Mouse (Mus musculus): Measurements from ENCODE around the gene 4930469K13Rik. TPM values are rescaled to one million over a fixed set of nuclear protein-coding genes. Genes with fewer than 3 reads are reported as not detected.
A peak's percentile ranks its signal among the peaks of the same experiment; 100 is the strongest.

4930469K13Rik gene
- polyA plus RNA-seq, 1 experiment from 2014 or later: not detected

- Histone ChIP-seq H3K9me3 (ENCODE audit: low read length) (no peaks in the 10 kb centered on the region), H3K4me3 (ENCODE audit: low read depth, low read length) (no peak overlapping the region), H3K4me2 (replicated peaks; ENCODE audit: low read depth, low read length) (no peak overlapping the region), H3K36me3 (ENCODE audit: insufficient read depth, low read length) (no peaks in the 10 kb centered on the region), H3K9ac (replicated peaks; ENCODE audit: low read depth) (no peak overlapping the region), H3K4me1 (ENCODE audit: insufficient read depth, low read depth, low read length) (no peaks in the 10 kb centered on the region), H3K27ac (ENCODE audit: low read length) (no peak overlapping the region), H3K27me3 (replicated peaks; ENCODE audit: insufficient read depth, low read length) (no peaks in the 10 kb centered on the region)
- TF ChIP-seq CTCF (IDR thresholded peaks at IDR 0.05): no peak
- no peak for TF ChIP-seq EP300 (IDR thresholded peaks at IDR 0.05)
- WGBS: 55% methylated on average over 1 of the region's 1 CpGs
- DNase-seq (ENCODE audit: low spot score) (no peak), ATAC-seq (no peak)
Measured at GRCm38 (mm10) chr11:34050063-34050462, 48.3 kb downstream of the 4930469K13Rik start.

- no peaks in the 10 kb centered on the region for H3K9me3 ChIP-seq (ENCODE audit: low read length)
- H3K9ac ChIP-seq (replicated peaks; ENCODE audit: low read depth): no peak overlapping the region
- 88% methylated on average over 1 of the region's 1 CpGs for WGBS
- H3K36me3 ChIP-seq (ENCODE audit: insufficient read depth, low read length): no peaks in the 10 kb centered on the region
- no peak for ATAC-seq
- H3K27ac ChIP-seq (ENCODE audit: low read length): no peak overlapping the region
- no peaks in the 10 kb centered on the region for H3K4me1 ChIP-seq (ENCODE audit: insufficient read depth, low read depth, low read length)
- H3K27me3 ChIP-seq (replicated peaks; ENCODE audit: insufficient read depth, low read length): no peaks in the 10 kb centered on the region
- no peak overlapping the region for H3K4me3 ChIP-seq (ENCODE audit: low read depth, low read length)
- no peak overlapping the region for H3K4me2 ChIP-seq (replicated peaks; ENCODE audit: low read depth, low read length)
- TF ChIP-seq CTCF (IDR thresholded peaks at IDR 0.05) (no peak), EP300 (IDR thresholded peaks at IDR 0.05) (no peak)
- no peak for DNase-seq (ENCODE audit: low spot score)
Measured at GRCm38 (mm10) chr11:34049125-34049379, 49.3 kb downstream of the 4930469K13Rik start.

GRCm38 (mm10) chr11:34048375-34049124, 49.8 kb downstream of the 4930469K13Rik start:
- Histone ChIP-seq H3K36me3 (ENCODE audit: insufficient read depth, low read length) (no peaks in the 10 kb centered on the region), H3K27ac (ENCODE audit: low read length) (no peak overlapping the region), H3K4me2 (replicated peaks; ENCODE audit: low read depth, low read length) (no peak overlapping the region), H3K4me3 (ENCODE audit: low read depth, low read length) (no peak overlapping the region), H3K4me1 (ENCODE audit: insufficient read depth, low read depth, low read length) (no peaks in the 10 kb centered on the region), H3K27me3 (replicated peaks; ENCODE audit: insufficient read depth, low read length) (no peaks in the 10 kb centered on the region), H3K9me3 (ENCODE audit: low read length) (no peaks in the 10 kb centered on the region), H3K9ac (replicated peaks; ENCODE audit: low read depth) (no peak overlapping the region)
- no peak for DNase-seq (ENCODE audit: low spot score)
- no peak for TF ChIP-seq EP300 (IDR thresholded peaks at IDR 0.05)
- no peak for TF ChIP-seq CTCF (IDR thresholded peaks at IDR 0.05)
- ATAC-seq: no peak
- WGBS: 89% methylated on average over 8 of the region's 8 CpGs

GRCm38 (mm10) chr11:34047542-34047937, 50.8 kb downstream of the 4930469K13Rik start:
- TF ChIP-seq EP300 (IDR thresholded peaks at IDR 0.05) (no peak), CTCF (IDR thresholded peaks at IDR 0.05) (no peak)
- Histone ChIP-seq H3K4me2 (replicated peaks; ENCODE audit: low read depth, low read length) (no peak overlapping the region), H3K4me3 (ENCODE audit: low read depth, low read length) (peak overlapping the region; percentile 6; the same call in 1 of the 2 replicates), H3K36me3 (ENCODE audit: insufficient read depth, low read length) (no peaks in the 10 kb centered on the region), H3K27me3 (replicated peaks; ENCODE audit: insufficient read depth, low read length) (no peaks in the 10 kb centered on the region), H3K27ac (ENCODE audit: low read length) (no peak overlapping the region), H3K4me1 (ENCODE audit: insufficient read depth, low read depth, low read length) (no peaks in the 10 kb centered on the region), H3K9me3 (ENCODE audit: low read length) (no peaks in the 10 kb centered on the region), H3K9ac (replicated peaks; ENCODE audit: low read depth) (no peak overlapping the region)
- no peak for DNase-seq (ENCODE audit: low spot score)
- 82% methylated on average over 5 of the region's 5 CpGs for WGBS
- no peak for ATAC-seq

- 62% methylated on average over 6 of the region's 6 CpGs for WGBS
- peak within 1 kb of the TSS; percentile 6; the same call in 1 of the 2 replicates for H3K4me3 ChIP-seq (ENCODE audit: low read depth, low read length)
- no peaks in the 10 kb centered on the region for H3K9me3 ChIP-seq (ENCODE audit: low read length)
- no peaks in the 10 kb centered on the region for H3K36me3 ChIP-seq (ENCODE audit: insufficient read depth, low read length)
- H3K4me1 ChIP-seq (ENCODE audit: insufficient read depth, low read depth, low read length): no peaks in the 10 kb centered on the region
- ATAC-seq (no peak), DNase-seq (ENCODE audit: low spot score) (no peak)
- 0 out of 2 replicates have a peak within 1 kb of the TSS, but pooled peaks have one; percentile 15 for H3K27ac ChIP-seq (ENCODE audit: low read length)
- H3K9ac ChIP-seq (replicated peaks; ENCODE audit: low read depth): no peak within 1 kb of the TSS
- H3K27me3 ChIP-seq (replicated peaks; ENCODE audit: insufficient read depth, low read length): no peaks in the 10 kb centered on the region
- no peak within 1 kb of the TSS for H3K4me2 ChIP-seq (replicated peaks; ENCODE audit: low read depth, low read length)
- TF ChIP-seq CTCF (IDR thresholded peaks at IDR 0.05) (no peak), EP300 (IDR thresholded peaks at IDR 0.05) (no peak)
Measured at GRCm38 (mm10) chr11:34046767-34047541, 51.4 kb downstream of the 4930469K13Rik start, which contains the start of gene Lcp2. Lcp2 (plus strand) TSS chr11:34046920.

GRCm38 (mm10) chr11:34042808-34043207, 55.5 kb downstream of the 4930469K13Rik start:
- Histone ChIP-seq H3K4me1 (ENCODE audit: insufficient read depth, low read depth, low read length) (no peaks in the 10 kb centered on the region), H3K36me3 (ENCODE audit: insufficient read depth, low read length) (no peaks in the 10 kb centered on the region), H3K4me3 (ENCODE audit: low read depth, low read length) (no peak overlapping the region), H3K27me3 (replicated peaks; ENCODE audit: insufficient read depth, low read length) (no peaks in the 10 kb centered on the region), H3K9me3 (ENCODE audit: low read length) (no peaks in the 10 kb centered on the region), H3K4me2 (replicated peaks; ENCODE audit: low read depth, low read length) (no peak overlapping the region), H3K27ac (ENCODE audit: low read length) (no peak overlapping the region), H3K9ac (replicated peaks; ENCODE audit: low read depth) (no peak overlapping the region)
- WGBS: 38% methylated on average over 1 of the region's 1 CpGs
- TF ChIP-seq EP300 (IDR thresholded peaks at IDR 0.05): no peak
- TF ChIP-seq CTCF (IDR thresholded peaks at IDR 0.05): no peak
- DNase-seq (ENCODE audit: low spot score) (no peak), ATAC-seq (no peak)
